Mouse (Mus musculus): ENCODE measurements around the gene Cyp2j6. TPM values are rescaled to one million over a fixed set of nuclear protein-coding genes. Genes with fewer than 3 reads are reported as not detected.
"Not testable (repeated sequence)": the region's sequence is repeated elsewhere in the genome, so short reads cannot be mapped to it uniquely, and the experiment has no call there.

The Cyp2j6 gene
- total RNA-seq (2014; fragmentation: Nextera tagmentation) = 0.52 and 1.4 TPM in 2 replicates
- total RNA-seq (2017) = 3.9 and 5.8 TPM in 2 replicates

- ATAC-seq (replicated peaks; ENCODE audit: poor library complexity, severe bottlenecking) = peak; percentile 90
Measured at GRCm38 (mm10) chr4:96553133-96553819, at the start of gene Cyp2j6. Gene Cyp2j6, minus strand, starts transcription at chr4:96553661.

GRCm38 (mm10) chr4:96591791-96592150 lies 38.3 kb upstream of the Cyp2j6 start:
- ATAC-seq (replicated peaks; ENCODE audit: poor library complexity, severe bottlenecking) = peak; percentile 73

- ATAC-seq (replicated peaks; ENCODE audit: poor library complexity, severe bottlenecking) = peak; percentile 94
Measured at GRCm38 (mm10) chr4:96590911-96591790, 37.7 kb upstream of the Cyp2j6 start, which contains the start of gene Cyp2j9. Gene Cyp2j9, minus strand, starts transcription at chr4:96591578.

- ATAC-seq (replicated peaks; ENCODE audit: poor library complexity, severe bottlenecking) = no peak
Measured at GRCm38 (mm10) chr4:96581425-96582088, 28.1 kb upstream of the Cyp2j6 start.

GRCm38 (mm10) chr4:96580351-96580750 lies 26.9 kb upstream of the Cyp2j6 start:
- not testable (repeated sequence) for ATAC-seq (replicated peaks; ENCODE audit: poor library complexity, severe bottlenecking)

GRCm38 (mm10) chr4:96569442-96569841 lies 16.0 kb upstream of the Cyp2j6 start:
- peak; percentile 92 for ATAC-seq (replicated peaks; ENCODE audit: poor library complexity, severe bottlenecking)

- ATAC-seq (replicated peaks; ENCODE audit: poor library complexity, severe bottlenecking) = no peak
Measured at GRCm38 (mm10) chr4:96567988-96568387, 14.5 kb upstream of the Cyp2j6 start.

GRCm38 (mm10) chr4:96565808-96566207 lies 12.3 kb upstream of the Cyp2j6 start:
- ATAC-seq (replicated peaks; ENCODE audit: poor library complexity, severe bottlenecking) = no peak

- ATAC-seq (replicated peaks; ENCODE audit: poor library complexity, severe bottlenecking) = no peak
Measured at GRCm38 (mm10) chr4:96560464-96560863, 7.0 kb upstream of the Cyp2j6 start.

GRCm38 (mm10) chr4:96559781-96560180 lies 6.3 kb upstream of the Cyp2j6 start:
- ATAC-seq (replicated peaks; ENCODE audit: poor library complexity, severe bottlenecking) = no peak

GRCm38 (mm10) chr4:96551619-96552018 lies 1.8 kb downstream of the Cyp2j6 start:
- peak; percentile 59 for ATAC-seq (replicated peaks; ENCODE audit: poor library complexity, severe bottlenecking)

GRCm38 (mm10) chr4:96545976-96546375 lies 7.5 kb downstream of the Cyp2j6 start:
- ATAC-seq (replicated peaks; ENCODE audit: poor library complexity, severe bottlenecking) = no peak

- no peak for ATAC-seq (replicated peaks; ENCODE audit: poor library complexity, severe bottlenecking)
Measured at GRCm38 (mm10) chr4:96525772-96526171, 27.7 kb downstream of the Cyp2j6 start.

- ATAC-seq (replicated peaks; ENCODE audit: poor library complexity, severe bottlenecking) = no peak
Measured at GRCm38 (mm10) chr4:96522256-96522655, 31.2 kb downstream of the Cyp2j6 start.

GRCm38 (mm10) chr4:96510083-96510482 lies 43.4 kb downstream of the Cyp2j6 start:
- peak; percentile 95 for ATAC-seq (replicated peaks; ENCODE audit: poor library complexity, severe bottlenecking)

GRCm38 (mm10) chr4:96507286-96507685 lies 46.2 kb downstream of the Cyp2j6 start, which contains the start of gene Cyp2j8:
Gene Cyp2j8, minus strand, starts transcription at chr4:96507386.
- ATAC-seq (replicated peaks; ENCODE audit: poor library complexity, severe bottlenecking) = no peak

Other genes with a start within 250 kb of the Cyp2j6 start
- not detected in 2 replicates for gene Cyp2j11, start 205.0 kb downstream of the Cyp2j6 start, total RNA-seq (2014; fragmentation: Nextera tagmentation)
- gene Cyp2j11, start 205.0 kb downstream of the Cyp2j6 start, total RNA-seq (2017) = not detected in 2 replicates
- not detected in 2 replicates for gene Cyp2j8, start 46.3 kb downstream of the Cyp2j6 start, total RNA-seq (2014; fragmentation: Nextera tagmentation)
- not detected in 2 replicates for gene Cyp2j8, start 46.3 kb downstream of the Cyp2j6 start, total RNA-seq (2017)
- 3.7 and 3.9 TPM in 2 replicates for gene Cyp2j9, start 37.9 kb upstream of the Cyp2j6 start, total RNA-seq (2014; fragmentation: Nextera tagmentation)
- 5.3 and 5.4 TPM in 2 replicates for gene Cyp2j9, start 37.9 kb upstream of the Cyp2j6 start, total RNA-seq (2017)
- not detected in 2 replicates for gene Cyp2j5, start 110.5 kb upstream of the Cyp2j6 start, total RNA-seq (2014; fragmentation: Nextera tagmentation)
- gene Cyp2j5, start 110.5 kb upstream of the Cyp2j6 start, total RNA-seq (2017) = not detected in 2 replicates
- gene Gm12695, start 231.5 kb upstream of the Cyp2j6 start, total RNA-seq (2014; fragmentation: Nextera tagmentation) = not detected in 2 replicates
- not detected in 2 replicates for gene Gm12695, start 231.5 kb upstream of the Cyp2j6 start, total RNA-seq (2017)

Measured in granulocyte monocyte progenitor cell, adult 5-6 weeks (primary cell).